ENCODE assay signal across 9 mouse cellular contexts in the genomic region with DNA sequence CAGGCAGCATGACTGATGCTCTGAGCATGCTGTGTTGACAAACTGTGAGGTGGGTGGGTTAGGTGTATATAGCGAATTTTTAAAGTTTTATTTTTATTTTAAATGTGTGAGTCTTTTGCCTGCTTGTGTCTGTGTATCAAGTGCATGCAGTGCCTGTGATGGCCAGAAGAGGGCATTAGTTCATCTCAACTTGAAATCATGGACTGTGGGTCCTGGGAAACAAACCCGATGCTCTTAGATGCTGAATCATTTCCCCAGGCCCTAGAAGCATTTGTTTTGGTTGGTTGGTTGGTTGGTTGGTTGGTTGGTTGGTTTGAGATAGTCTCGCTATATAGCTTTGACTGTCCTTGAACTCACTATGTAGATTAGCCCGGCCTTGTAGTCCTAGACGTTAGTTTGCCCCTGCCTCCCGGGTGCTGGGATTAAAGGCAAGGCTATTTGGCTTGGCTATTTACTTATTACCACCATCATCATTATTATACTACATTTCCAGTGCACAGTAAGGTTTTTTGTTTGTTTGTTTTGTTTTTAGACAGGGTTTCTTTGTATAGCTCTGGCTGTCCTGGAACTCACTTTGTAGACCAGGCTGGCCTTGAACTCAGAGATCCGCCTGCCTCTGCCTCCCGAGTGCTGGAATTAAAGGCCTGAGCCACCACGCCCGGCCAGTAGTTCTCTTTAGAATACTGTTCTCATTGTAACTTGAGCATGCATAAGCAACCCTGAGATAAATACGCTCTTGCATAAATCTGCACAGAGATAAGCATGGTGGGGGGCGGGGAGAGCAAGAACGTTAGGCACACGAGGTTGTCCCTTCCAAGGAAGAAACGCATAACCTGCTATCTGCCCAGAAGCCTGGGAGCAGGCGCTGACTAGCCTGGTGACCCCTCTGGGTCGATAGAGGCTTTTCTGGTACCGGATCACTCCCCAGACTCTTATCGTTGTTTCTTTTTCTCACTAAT. TPM values are rescaled to one million over a fixed set of nuclear protein-coding genes. Genes with fewer than 3 reads are reported as not detected.
A peak's percentile ranks its signal among the peaks of the same experiment; 100 is the strongest.
DNase-seq lines count a peak whose midpoint lies in the region; ATAC-seq and TF ChIP-seq lines count a peak whose summit lies in the region.
"Had no signal": no experiment of that assay in that cellular context is flagged by ENCODE, and none has a peak within 500 bp of the region (broad histone marks: within the 10 kb centered on the region; RNA-seq: fewer than 3 reads in every experiment).

No protein-coding gene starts in this region.

- ATAC-seq in liver, embryonic 15.5 days (ENCODE audit: insufficient read depth) = peak; percentile 73
- no peak for ATAC-seq in intestine, embryonic 16.5 days

- no peaks in the 10 kb centered on the region for H3K36me3 ChIP-seq in ES-Bruce4 (ENCODE audit: control insufficient read depth, insufficient read depth, low read length, poor library complexity, severe bottlenecking)
- H3K36me3 ChIP-seq in liver, embryonic 15.5 days (replicated peaks) = no peaks in the 10 kb centered on the region
- no peaks in the 10 kb centered on the region for H3K36me3 ChIP-seq in intestine, embryonic 16.5 days (ENCODE audit: control insufficient read depth, insufficient read depth, low read length)

- no peaks in the 10 kb centered on the region for H3K4me1 ChIP-seq in ES-Bruce4 (ENCODE audit: control insufficient read depth, insufficient read depth, low read length)
- peaks cover 3% of the 10 kb centered on the region; the same call in 1 of the 2 replicates for H3K4me1 ChIP-seq in bone marrow, adult 2 months (ENCODE audit: control insufficient read depth, insufficient read depth, low read length)
- H3K4me1 ChIP-seq in liver, embryonic 15.5 days (replicated peaks) = peaks cover 37% of the 10 kb centered on the region
- peaks cover 4% of the 10 kb centered on the region; the same call in 1 of the 2 replicates for H3K4me1 ChIP-seq in intestine, embryonic 16.5 days (ENCODE audit: control insufficient read depth, insufficient read depth, low read length)

- peak; percentile 78 for TF ChIP-seq CTCF in layer of hippocampus, adult 2 months (conservative IDR thresholded peaks at IDR 0.05)
- peak; percentile 28 for TF ChIP-seq CTCF in ES-Bruce4 (IDR thresholded peaks at IDR 0.05; ENCODE audit: low read depth, low read length)
- TF ChIP-seq CTCF in bone marrow, adult 2 months (IDR thresholded peaks at IDR 0.05; ENCODE audit: control insufficient read depth, insufficient read depth, low read length) = peak; percentile 36; the same call in 1 of the 2 replicates

- no peak for TF ChIP-seq POLR2A in ES-Bruce4 (IDR thresholded peaks at IDR 0.05; ENCODE audit: insufficient read depth, low read length)
- TF ChIP-seq POLR2A in bone marrow, adult 2 months (IDR thresholded peaks at IDR 0.05; ENCODE audit: borderline replicate concordance, control insufficient read depth, low read depth, low read length) = no peak

- H3K4me3 ChIP-seq in layer of hippocampus, adult 2 months = no peak overlapping the region
- H3K4me3 ChIP-seq in ES-Bruce4 (ENCODE audit: low read depth, low read length) = no peak overlapping the region
- no peak overlapping the region for H3K4me3 ChIP-seq in bone marrow, adult 2 months (replicated peaks; ENCODE audit: control insufficient read depth, low read depth, low read length)
- no peak overlapping the region for H3K4me3 ChIP-seq in liver, embryonic 15.5 days (replicated peaks)
- H3K4me3 ChIP-seq in intestine, embryonic 16.5 days (ENCODE audit: low read length) = no peak overlapping the region
- H3K4me3 ChIP-seq: erythroblast, embryonic 14.5 days had no signal

- intact Hi-C loops in gastrocnemius, postnatal 14 days (cut with DNase I; ENCODE audit: low total_unique reads) = no loop called here

- H3K27ac ChIP-seq in layer of hippocampus, adult 2 months = no peak overlapping the region
- no peak overlapping the region for H3K27ac ChIP-seq in ES-Bruce4 (ENCODE audit: insufficient read depth, low read length)
- H3K27ac ChIP-seq in bone marrow, adult 2 months (ENCODE audit: control insufficient read depth, insufficient read depth, low read depth, low read length, poor library complexity) = no peak overlapping the region
- H3K27ac ChIP-seq in liver, embryonic 15.5 days (replicated peaks) = peak overlapping the region; percentile 25
- no peak overlapping the region for H3K27ac ChIP-seq in intestine, embryonic 16.5 days (ENCODE audit: low read length)

- DNase-seq in layer of hippocampus, adult 2 months (ENCODE audit: low spot score in 2 of 2) = no peak
- DNase-seq in layer of hippocampus, postnatal 25 days (ENCODE audit: extremely low spot score in 1 of 2, low spot score in 1 of 2) = no peak
- peak; percentile 39 for DNase-seq in gastrocnemius, postnatal 14 days
- peak; percentile 17 to 56 for DNase-seq in spleen, postnatal 14 days (ENCODE audit: low spot score in 2 of 2)

- H3K27me3 ChIP-seq in ES-Bruce4 (ENCODE audit: control insufficient read depth, insufficient read depth, low read length, poor library complexity, severe bottlenecking) = no peaks in the 10 kb centered on the region
- H3K27me3 ChIP-seq in liver, embryonic 15.5 days = no peaks in the 10 kb centered on the region
- H3K27me3 ChIP-seq in intestine, embryonic 16.5 days (replicated peaks; ENCODE audit: control insufficient read depth, insufficient read depth, low read length) = no peaks in the 10 kb centered on the region

- WGBS in bone marrow, adult 2 months = 60% methylated on average over 19 of the region's 19 CpGs
- WGBS in liver, embryonic 15.5 days (ENCODE audit: insufficient replicate concordance) = 28% methylated on average over 19 of the region's 19 CpGs
- 80% methylated on average over 19 of the region's 19 CpGs for WGBS in intestine, embryonic 16.5 days

- H3K9me3 ChIP-seq in ES-Bruce4 (replicated peaks; ENCODE audit: control insufficient read depth, insufficient read depth, low read length, poor library complexity, severe bottlenecking) = no peaks in the 10 kb centered on the region
- H3K9me3 ChIP-seq in liver, embryonic 15.5 days (replicated peaks) = no peaks in the 10 kb centered on the region
- no peaks in the 10 kb centered on the region for H3K9me3 ChIP-seq in intestine, embryonic 16.5 days (ENCODE audit: control insufficient read depth, low read length)

- no peak for TF ChIP-seq EP300 in ES-Bruce4 (IDR thresholded peaks at IDR 0.05; ENCODE audit: insufficient read depth, low read depth, low read length)

- H3K4me2 ChIP-seq in liver, embryonic 15.5 days = 0 out of 2 replicates have a peak overlapping the region, but pooled peaks have one; percentile 6
- H3K4me2 ChIP-seq in intestine, embryonic 16.5 days (ENCODE audit: low read depth, low read length) = no peak overlapping the region

- no peak overlapping the region for H3K9ac ChIP-seq in ES-Bruce4 (ENCODE audit: low read depth, poor library complexity, severe bottlenecking)
- no peak overlapping the region for H3K9ac ChIP-seq in liver, embryonic 15.5 days
- no peak overlapping the region for H3K9ac ChIP-seq in intestine, embryonic 16.5 days (ENCODE audit: low read depth, low read length)

RNA-seq across cellular contexts. Expression of a gene that starts 21.0 kb away (rescaled TPM):
- not detected for total RNA-seq in layer of hippocampus, adult 2 months (2021)
- under 1 TPM in 1 of 2 experiments, not detected in 1; 0.26 TPM for total RNA-seq in layer of hippocampus, postnatal 25 days (2021)
- polyA plus RNA-seq in ES-Bruce4 (2011; ENCODE audit: insufficient read depth, insufficient read length, low read depth, missing spikeins) = 8.3 and 9.8 TPM in 2 replicates
- polyA plus RNA-seq in bone marrow, adult 2 months (2011; ENCODE audit: insufficient read depth, insufficient read length, low replicate concordance, missing spikeins) = not detected in 2 replicates
- under 1 TPM; 0.24 to 0.29 TPM for total RNA-seq in gastrocnemius, postnatal 14 days (2021)
- polyA plus RNA-seq in liver, embryonic 15.5 days (2015; fragmentation: Nextera tagmentation; extraction: Ambion mirVana) = 1.3 and 1.9 TPM in 2 replicates
- polyA plus RNA-seq in intestine, embryonic 16.5 days (2015; fragmentation: Nextera tagmentation; extraction: Ambion mirVana) = 4.0 and 9.6 TPM in 2 replicates

RNA-seq across cellular contexts. Expression of a gene that starts 33.2 kb away (rescaled TPM):
- total RNA-seq in layer of hippocampus, adult 2 months (2021) = 100 to 1,000 TPM; 287 to 299 TPM
- total RNA-seq in layer of hippocampus, postnatal 25 days (2021) = 100 to 1,000 TPM; 311 to 356 TPM
- 194 and 196 TPM in 2 replicates for polyA plus RNA-seq in ES-Bruce4 (2011; ENCODE audit: insufficient read depth, insufficient read length, low read depth, missing spikeins)
- 72.8 and 74.8 TPM in 2 replicates for polyA plus RNA-seq in bone marrow, adult 2 months (2011; ENCODE audit: insufficient read depth, insufficient read length, low replicate concordance, missing spikeins)
- 1,000 to 10,000 TPM; 1,012 to 1,143 TPM for total RNA-seq in gastrocnemius, postnatal 14 days (2021)
- 308 and 386 TPM in 2 replicates for polyA plus RNA-seq in liver, embryonic 15.5 days (2015; fragmentation: Nextera tagmentation; extraction: Ambion mirVana)
- 906 and 911 TPM in 2 replicates for polyA plus RNA-seq in intestine, embryonic 16.5 days (2015; fragmentation: Nextera tagmentation; extraction: Ambion mirVana)

RNA-seq across cellular contexts. Expression of a gene that starts 35.1 kb away (rescaled TPM):
- total RNA-seq in layer of hippocampus, adult 2 months (2021) = 10 to 100 TPM; 54.6 to 54.9 TPM
- total RNA-seq in layer of hippocampus, postnatal 25 days (2021) = 10 to 100 TPM; 41.3 to 44.6 TPM
- polyA plus RNA-seq in ES-Bruce4 (2011; ENCODE audit: insufficient read depth, insufficient read length, low read depth, missing spikeins) = 52.8 and 57.7 TPM in 2 replicates
- 27.6 and 28.7 TPM in 2 replicates for polyA plus RNA-seq in bone marrow, adult 2 months (2011; ENCODE audit: insufficient read depth, insufficient read length, low replicate concordance, missing spikeins)
- total RNA-seq in gastrocnemius, postnatal 14 days (2021) = 10 to 100 TPM; 43.5 to 43.6 TPM
- polyA plus RNA-seq in liver, embryonic 15.5 days (2015; fragmentation: Nextera tagmentation; extraction: Ambion mirVana) = 22.3 and 22.6 TPM in 2 replicates
- polyA plus RNA-seq in intestine, embryonic 16.5 days (2015; fragmentation: Nextera tagmentation; extraction: Ambion mirVana) = 43.4 and 53.5 TPM in 2 replicates

RNA-seq across cellular contexts. Expression of a gene that starts 39.4 kb away (rescaled TPM):
- total RNA-seq in layer of hippocampus, adult 2 months (2021) = 10 to 100 TPM; 55.0 to 58.1 TPM
- 10 to 100 TPM; 41.6 to 48.3 TPM for total RNA-seq in layer of hippocampus, postnatal 25 days (2021)
- 173 and 197 TPM in 2 replicates for polyA plus RNA-seq in ES-Bruce4 (2011; ENCODE audit: insufficient read depth, insufficient read length, low read depth, missing spikeins)
- 52.3 and 83.8 TPM in 2 replicates for polyA plus RNA-seq in bone marrow, adult 2 months (2011; ENCODE audit: insufficient read depth, insufficient read length, low replicate concordance, missing spikeins)
- 10 to 100 TPM; 37.9 to 55.4 TPM for total RNA-seq in gastrocnemius, postnatal 14 days (2021)
- 20.4 and 22.3 TPM in 2 replicates for polyA plus RNA-seq in liver, embryonic 15.5 days (2015; fragmentation: Nextera tagmentation; extraction: Ambion mirVana)
- 27.3 and 27.9 TPM in 2 replicates for polyA plus RNA-seq in intestine, embryonic 16.5 days (2015; fragmentation: Nextera tagmentation; extraction: Ambion mirVana)

Comparison
In these comparisons a context has a peak if more than half of its experiments do, and no peak if none do; other contexts are left out.
1. DNase-seq: peak in gastrocnemius, postnatal 14 days (single experiment) and spleen, postnatal 14 days (2 of 2); none in layer of hippocampus, adult 2 months (0 of 2) and layer of hippocampus, postnatal 25 days (0 of 2).
2. CTCF ChIP-seq: peak in every context shown above with its lines; median percentile 78 in layer of hippocampus, adult 2 months; 36 in bone marrow, adult 2 months; 28 in ES-Bruce4.